Mouse (Mus musculus) mouse trophoblast stem cell (cell line): ENCODE data around the gene Plekha7.

Experiments used
- in situ Hi-C, 2 experiments: fragments of 300-500 bp; cut with MseI, MboI; formaldehyde crosslinking; loops; 2 replicates in 1 of 2; 3 replicates in 1 of 2; pipeline ENCODE4 v1.15.1; 2025

Gene Plekha7

GRCm38 (mm10) chr7:116223010-116223783 is 85.0 kb downstream of the Plekha7 start:
- in situ Hi-C loops = no loop called here

- in situ Hi-C loops = no loop called here
Measured at GRCm38 (mm10) chr7:116222288-116223009, 85.7 kb downstream of the Plekha7 start.

GRCm38 (mm10) chr7:116221883-116222282 is 86.3 kb downstream of the Plekha7 start:
- in situ Hi-C loops = no loop called here

- in situ Hi-C loops = no loop called here
Measured at GRCm38 (mm10) chr7:116220103-116220707, 88.0 kb downstream of the Plekha7 start.

- in situ Hi-C loops = no loop called here
Measured at GRCm38 (mm10) chr7:116217747-116218146, 90.4 kb downstream of the Plekha7 start.

GRCm38 (mm10) chr7:116211904-116212303 is 96.3 kb downstream of the Plekha7 start:
- in situ Hi-C loops = no loop called here

- in situ Hi-C loops = no loop called here
Measured at GRCm38 (mm10) chr7:116209926-116210631, 98.1 kb downstream of the Plekha7 start.

- in situ Hi-C loops = no loop called here
Measured at GRCm38 (mm10) chr7:116208880-116209279, 99.3 kb downstream of the Plekha7 start.

GRCm38 (mm10) chr7:116206806-116207571 is 101.2 kb downstream of the Plekha7 start:
- in situ Hi-C loops = no loop called here

GRCm38 (mm10) chr7:116205451-116205850 is 102.7 kb downstream of the Plekha7 start:
- in situ Hi-C loops = no loop called here

GRCm38 (mm10) chr7:116202033-116202681 is 106.0 kb downstream of the Plekha7 start:
- in situ Hi-C loops = no loop called here

GRCm38 (mm10) chr7:116200951-116201351 is 107.2 kb downstream of the Plekha7 start:
- in situ Hi-C loops = no loop called here

- in situ Hi-C loops = no loop called here
Measured at GRCm38 (mm10) chr7:116200544-116200943, 107.6 kb downstream of the Plekha7 start.

GRCm38 (mm10) chr7:116198902-116199301 is 109.3 kb downstream of the Plekha7 start:
- in situ Hi-C loops = no loop called here

- in situ Hi-C loops = no loop called here
Measured at GRCm38 (mm10) chr7:116198407-116198806, 109.8 kb downstream of the Plekha7 start.

GRCm38 (mm10) chr7:116196974-116197679 is 111.0 kb downstream of the Plekha7 start:
- in situ Hi-C loops = no loop called here

- in situ Hi-C loops = no loop called here
Measured at GRCm38 (mm10) chr7:116194996-116195395, 113.2 kb downstream of the Plekha7 start.

GRCm38 (mm10) chr7:116192966-116193365 is 115.2 kb downstream of the Plekha7 start:
- in situ Hi-C loops = no loop called here

- in situ Hi-C loops = no loop called here
Measured at GRCm38 (mm10) chr7:116192096-116192595, 116.0 kb downstream of the Plekha7 start.

GRCm38 (mm10) chr7:116191138-116191537 is 117.0 kb downstream of the Plekha7 start:
- in situ Hi-C loops = no loop called here
